Mouse (Mus musculus) hindbrain, embryonic 15.5 days (tissue): ENCODE measurements at regions not wholly inside any gene's neighbourhood (a gene's known extent, or its start where the extent isn't known, plus 50 kb on each side); places are given as distances from the start of the nearest gene placed in this dataset.

ENCODE experiments used
- ATAC-seq: fragments of 200-750 bp; cut with Nextera tagmentation; 2 replicates; pipeline ENCODE4 v1.8.0; 2017; ENCODE audit warnings: low read depth, moderate number of reproducible peaks, moderate TSS enrichment; ENCODE audit not compliant: low FRiP score
- H3K27ac ChIP-seq: fragments of 300-500 bp; sonication (generic); replicated peaks from 2 replicates; pipeline ENCODE4 v1.5.1; 2015; ENCODE audit warnings: mild to moderate bottlenecking, inconsistent platforms
- H3K27me3 ChIP-seq: fragments of 300-500 bp; sonication (generic); 2 replicates; pipeline ENCODE4 v1.6.1; 2015; ENCODE audit warnings: control low read depth, inconsistent platforms
- H3K36me3 ChIP-seq: fragments of 300-500 bp; sonication (generic); 2 replicates; pipeline ENCODE4 v1.6.1; 2015; ENCODE audit warnings: control low read depth, inconsistent platforms
- H3K4me1 ChIP-seq: fragments of 300-500 bp; sonication (generic); replicated peaks from 2 replicates; pipeline ENCODE4 v1.6.1; 2015; ENCODE audit warnings: control low read depth, inconsistent platforms
- H3K4me2 ChIP-seq: fragments of 300-500 bp; sonication (generic); 2 replicates; pipeline ENCODE4 v1.6.1; 2015; ENCODE audit warnings: moderate library complexity, mild to moderate bottlenecking, inconsistent platforms
- H3K4me3 ChIP-seq: fragments of 300-500 bp; sonication (generic); 2 replicates; pipeline ENCODE4 v1.5.1; 2015; ENCODE audit warnings: mild to moderate bottlenecking, inconsistent platforms
- H3K9ac ChIP-seq: fragments of 300-500 bp; sonication (generic); 2 replicates; pipeline ENCODE4 v1.6.1; 2015; ENCODE audit warnings: inconsistent platforms
- H3K9me3 ChIP-seq: fragments of 300-500 bp; sonication (generic); 2 replicates; pipeline ENCODE4 v1.6.1; 2016; ENCODE audit warnings: control low read depth, inconsistent platforms
- WGBS: fragments of 180-500 bp; shearing (Covaris S2); methylation state at CpG from one replicate; pipeline ENCODE4 v1.1.7; 2015; 5-methylcytosine and 5-hydroxymethylcytosine counted together

GRCm38 (mm10) chr4:31560305-31560704, 403.6 kb upstream of the Map3k7 start:
- ATAC-seq: no peak

GRCm38 (mm10) chr4:31561183-31561582, 402.7 kb upstream of the Map3k7 start:
- H3K9ac ChIP-seq: no peak overlapping the region
- H3K27ac ChIP-seq: no peak overlapping the region
- WGBS: 96% methylated on average over 10 of the region's 10 CpGs
- no peaks in the 10 kb centered on the region for H3K4me1 ChIP-seq
- no peak overlapping the region for H3K4me2 ChIP-seq
- no peaks in the 10 kb centered on the region for H3K9me3 ChIP-seq
- H3K27me3 ChIP-seq: peaks cover 2% of the 10 kb centered on the region; the same call in 1 of the 2 replicates
- no peak for ATAC-seq
- no peaks in the 10 kb centered on the region for H3K36me3 ChIP-seq
- no peak overlapping the region for H3K4me3 ChIP-seq

More at GRCm38 (mm10) chr4:31560305-31560704, 403.6 kb upstream of the Map3k7 start:
- H3K4me2 ChIP-seq: no peak overlapping the region
- peaks cover 2% of the 10 kb centered on the region; the same call in 1 of the 2 replicates for H3K27me3 ChIP-seq
- no peaks in the 10 kb centered on the region for H3K36me3 ChIP-seq
- H3K4me3 ChIP-seq: no peak overlapping the region
- no peak overlapping the region for H3K27ac ChIP-seq
- H3K4me1 ChIP-seq: no peaks in the 10 kb centered on the region
- H3K9ac ChIP-seq: no peak overlapping the region
- WGBS: 68% methylated on average over 4 of the region's 4 CpGs
- no peaks in the 10 kb centered on the region for H3K9me3 ChIP-seq

- Histone ChIP-seq H3K4me3 (no peak overlapping the region), H3K4me2 (no peak overlapping the region), H3K9me3 (no peaks in the 10 kb centered on the region), H3K9ac (no peak overlapping the region), H3K36me3 (no peaks in the 10 kb centered on the region), H3K27me3 (peaks cover 2% of the 10 kb centered on the region; the same call in 1 of the 2 replicates), H3K27ac (no peak overlapping the region), H3K4me1 (no peaks in the 10 kb centered on the region)
- 16% methylated on average over 3 of the region's 3 CpGs for WGBS
- ATAC-seq: no peak
Measured at GRCm38 (mm10) chr4:31561823-31562222, 402.1 kb upstream of the Map3k7 start.

GRCm38 (mm10) chr4:31566158-31566557, 397.7 kb upstream of the Map3k7 start:
- no peak overlapping the region for H3K9ac ChIP-seq
- H3K4me3 ChIP-seq: no peak overlapping the region
- no peak for ATAC-seq
- no peaks in the 10 kb centered on the region for H3K36me3 ChIP-seq
- peaks cover 2% of the 10 kb centered on the region; the same call in 1 of the 2 replicates for H3K27me3 ChIP-seq
- 39% methylated on average over 5 of the region's 5 CpGs for WGBS
- H3K4me2 ChIP-seq: no peak overlapping the region
- no peak overlapping the region for H3K27ac ChIP-seq
- H3K9me3 ChIP-seq: no peaks in the 10 kb centered on the region
- H3K4me1 ChIP-seq: no peaks in the 10 kb centered on the region

DNA sequence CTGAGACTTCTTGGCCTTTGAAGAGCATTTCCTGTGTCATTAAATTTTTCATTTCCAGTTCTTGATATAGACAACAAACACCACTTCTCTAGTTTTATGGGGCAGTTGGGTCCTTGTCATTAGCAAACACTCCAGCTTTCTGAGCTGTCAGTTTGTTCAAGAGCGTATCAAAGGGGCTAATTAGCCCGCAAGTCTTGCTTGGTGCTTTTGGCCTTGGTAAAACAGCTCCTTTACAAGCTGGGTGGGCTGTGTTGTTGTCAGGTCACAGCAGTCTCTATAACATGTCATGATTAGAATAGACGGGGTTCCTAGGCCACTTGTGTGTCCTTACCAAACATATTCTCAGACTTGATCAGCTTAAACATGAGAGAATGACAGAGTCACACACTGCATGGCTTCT, 397.1 kb upstream of the Map3k7 start:
- no peaks in the 10 kb centered on the region for H3K4me1 ChIP-seq
- no peak overlapping the region for H3K4me2 ChIP-seq
- no peak for ATAC-seq
- no peak overlapping the region for H3K9ac ChIP-seq
- no peaks in the 10 kb centered on the region for H3K9me3 ChIP-seq
- peaks cover 2% of the 10 kb centered on the region; the same call in 1 of the 2 replicates for H3K27me3 ChIP-seq
- no peak overlapping the region for H3K27ac ChIP-seq
- H3K4me3 ChIP-seq: no peak overlapping the region
- no peaks in the 10 kb centered on the region for H3K36me3 ChIP-seq
- WGBS: 47% methylated on average over 3 of the region's 3 CpGs

DNA sequence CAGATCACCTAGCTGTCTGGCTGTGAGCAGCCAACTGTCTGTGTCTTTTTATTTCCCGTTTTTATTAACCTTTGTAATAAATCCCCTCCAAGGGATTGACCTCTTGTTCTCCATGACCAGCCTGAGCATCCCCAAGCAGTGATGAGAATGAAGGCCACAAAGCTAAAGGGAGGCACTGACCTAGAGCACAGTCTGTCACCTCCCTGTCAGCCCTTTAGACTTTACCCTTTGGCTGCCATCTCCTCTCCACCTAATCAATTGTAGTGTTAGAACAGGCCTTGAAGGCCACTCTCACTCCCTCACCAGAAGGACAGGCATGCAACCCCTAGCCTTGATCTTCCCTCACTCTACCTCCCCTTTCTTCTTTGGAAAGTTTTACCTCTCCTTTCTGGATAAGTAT, 394.2 kb upstream of the Map3k7 start:
- Histone ChIP-seq H3K4me2 (no peak overlapping the region), H3K9me3 (no peaks in the 10 kb centered on the region), H3K9ac (no peak overlapping the region), H3K36me3 (no peaks in the 10 kb centered on the region), H3K27me3 (no peaks in the 10 kb centered on the region), H3K4me1 (no peaks in the 10 kb centered on the region), H3K27ac (no peak overlapping the region), H3K4me3 (no peak overlapping the region)
- ATAC-seq: no peak
- 67% methylated on average over 1 of the region's 1 CpGs for WGBS

DNA sequence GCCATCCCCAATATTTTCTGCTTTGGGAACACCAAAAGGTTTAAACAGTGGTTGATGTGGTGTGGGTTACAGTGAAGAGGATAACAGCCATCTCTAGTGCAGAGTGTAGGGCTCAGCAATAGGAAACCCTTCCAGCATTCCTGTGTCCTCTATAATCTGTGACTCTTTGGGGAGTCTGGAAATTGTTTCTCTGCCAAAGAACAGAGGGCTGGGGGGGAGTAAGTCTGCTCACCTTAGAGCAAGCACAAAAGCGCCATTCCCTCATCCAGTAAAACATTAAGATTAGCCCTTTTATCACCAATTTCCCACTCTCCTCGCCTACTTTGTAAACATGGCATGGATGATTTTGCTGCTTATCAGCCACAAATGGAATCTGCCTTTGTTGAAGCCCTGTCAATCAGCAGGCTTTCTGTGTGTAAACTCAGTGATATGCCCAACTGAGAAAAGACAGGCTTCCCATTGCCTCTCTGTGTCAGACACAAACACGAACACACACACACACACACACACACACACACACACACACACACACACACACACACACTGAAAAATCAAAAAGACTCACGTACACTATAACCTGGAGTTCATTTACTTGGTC, 386.8 kb upstream of the Map3k7 start:
- ATAC-seq: no peak
- Histone ChIP-seq H3K4me2 (no peak overlapping the region), H3K4me3 (no peak overlapping the region), H3K9ac (no peak overlapping the region), H3K27me3 (no peaks in the 10 kb centered on the region), H3K9me3 (no peaks in the 10 kb centered on the region), H3K27ac (no peak overlapping the region), H3K4me1 (no peaks in the 10 kb centered on the region), H3K36me3 (no peaks in the 10 kb centered on the region)
- 54% methylated on average over 4 of the region's 4 CpGs for WGBS

DNA sequence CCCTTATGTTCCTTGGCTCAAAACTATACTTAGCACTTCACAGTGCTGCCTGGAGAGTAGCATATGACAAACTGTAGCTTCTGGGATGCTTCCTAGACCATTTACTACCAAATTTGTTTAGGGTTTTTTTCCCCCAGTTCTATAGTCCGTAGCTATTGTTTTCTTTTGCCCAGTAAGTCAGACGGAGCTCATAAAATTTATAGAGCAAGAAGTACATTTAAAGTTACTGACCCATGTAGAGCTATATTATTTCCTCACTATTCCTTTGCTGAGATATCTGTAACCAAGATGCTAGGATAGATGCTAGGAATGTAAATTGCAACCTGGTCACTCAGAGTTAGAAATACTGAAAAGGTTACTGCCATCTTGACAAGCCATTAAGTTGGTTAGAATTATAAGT, 380.4 kb upstream of the Map3k7 start:
- no peaks in the 10 kb centered on the region for H3K9me3 ChIP-seq
- no peaks in the 10 kb centered on the region for H3K4me1 ChIP-seq
- no peak overlapping the region for H3K9ac ChIP-seq
- 65% methylated on average over 2 of the region's 2 CpGs for WGBS
- H3K27ac ChIP-seq: no peak overlapping the region
- no peak overlapping the region for H3K4me2 ChIP-seq
- no peak overlapping the region for H3K4me3 ChIP-seq
- no peaks in the 10 kb centered on the region for H3K36me3 ChIP-seq
- H3K27me3 ChIP-seq: no peaks in the 10 kb centered on the region
- ATAC-seq: no peak

DNA sequence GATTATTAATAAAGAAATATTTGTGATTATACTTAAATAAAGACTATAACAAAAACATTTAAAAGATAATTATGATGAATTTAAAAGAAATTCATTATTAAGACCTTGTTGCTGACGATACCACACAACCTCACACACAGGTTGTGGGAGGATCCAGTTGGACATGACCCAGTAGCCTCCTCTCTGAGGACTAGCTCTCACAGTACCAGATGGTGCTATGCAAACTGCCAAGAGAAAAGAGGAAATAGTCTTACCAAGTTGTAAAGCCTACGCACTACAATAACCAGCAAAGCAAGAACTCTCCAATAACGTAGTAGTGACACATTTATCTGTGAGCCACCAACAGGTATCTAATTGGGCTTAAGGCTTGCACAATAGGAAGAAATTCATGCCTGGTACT, 379.7 kb upstream of the Map3k7 start:
- H3K4me3 ChIP-seq: no peak overlapping the region
- H3K4me2 ChIP-seq: no peak overlapping the region
- no peak for ATAC-seq
- no peaks in the 10 kb centered on the region for H3K36me3 ChIP-seq
- H3K9me3 ChIP-seq: no peaks in the 10 kb centered on the region
- no peaks in the 10 kb centered on the region for H3K27me3 ChIP-seq
- WGBS: 87% methylated on average over 3 of the region's 3 CpGs
- H3K27ac ChIP-seq: no peak overlapping the region
- no peak overlapping the region for H3K9ac ChIP-seq
- H3K4me1 ChIP-seq: no peaks in the 10 kb centered on the region

DNA sequence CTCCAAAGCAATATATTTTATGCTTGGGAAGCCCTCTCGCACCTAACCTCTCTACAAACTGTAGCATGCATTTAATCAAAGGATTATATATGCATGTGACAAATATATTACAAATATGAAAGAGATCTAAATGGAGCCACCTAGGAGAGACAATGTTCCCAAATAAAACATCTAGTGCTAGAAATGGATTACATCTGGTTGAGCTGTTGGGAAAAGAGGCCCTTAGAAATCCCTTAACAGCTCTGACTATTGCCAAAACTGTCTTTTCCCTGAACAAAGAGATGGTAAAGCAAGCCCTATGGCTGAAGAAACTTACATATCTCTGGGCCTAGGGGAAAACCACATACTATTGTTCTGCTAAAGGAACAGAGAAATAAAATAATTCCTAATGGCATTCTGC, 369.8 kb upstream of the Map3k7 start:
- Histone ChIP-seq H3K27ac (no peak overlapping the region), H3K4me1 (no peaks in the 10 kb centered on the region), H3K36me3 (no peaks in the 10 kb centered on the region), H3K4me2 (no peak overlapping the region), H3K9ac (no peak overlapping the region), H3K4me3 (no peak overlapping the region), H3K27me3 (no peaks in the 10 kb centered on the region), H3K9me3 (no peaks in the 10 kb centered on the region)
- 90% methylated on average over 1 of the region's 1 CpGs for WGBS
- ATAC-seq: no peak

DNA sequence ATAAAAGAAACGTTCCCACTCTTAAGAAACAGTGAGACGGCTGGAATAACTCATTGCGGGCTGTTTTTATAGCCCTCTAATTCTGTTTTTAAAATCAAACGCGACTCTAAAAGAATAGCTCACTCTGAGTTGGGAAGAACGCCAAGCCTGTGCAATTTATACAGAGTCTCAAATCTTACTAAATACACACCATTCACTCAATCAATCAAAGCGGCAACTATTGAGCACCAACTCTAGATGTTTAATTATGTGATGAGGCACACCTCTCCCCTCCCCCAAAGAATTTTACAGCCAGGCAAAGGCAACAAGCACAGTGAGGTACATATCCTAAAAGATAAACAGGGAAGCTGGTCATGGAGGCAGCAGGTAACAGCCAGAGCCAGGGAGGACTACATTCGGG, 362.4 kb upstream of the Map3k7 start:
- no peaks in the 10 kb centered on the region for H3K4me1 ChIP-seq
- H3K27ac ChIP-seq: no peak overlapping the region
- WGBS: 67% methylated on average over 8 of the region's 8 CpGs
- no peak for ATAC-seq
- H3K9ac ChIP-seq: no peak overlapping the region
- no peaks in the 10 kb centered on the region for H3K36me3 ChIP-seq
- H3K4me2 ChIP-seq: no peak overlapping the region
- H3K9me3 ChIP-seq: no peaks in the 10 kb centered on the region
- no peak overlapping the region for H3K4me3 ChIP-seq
- H3K27me3 ChIP-seq: no peaks in the 10 kb centered on the region

DNA sequence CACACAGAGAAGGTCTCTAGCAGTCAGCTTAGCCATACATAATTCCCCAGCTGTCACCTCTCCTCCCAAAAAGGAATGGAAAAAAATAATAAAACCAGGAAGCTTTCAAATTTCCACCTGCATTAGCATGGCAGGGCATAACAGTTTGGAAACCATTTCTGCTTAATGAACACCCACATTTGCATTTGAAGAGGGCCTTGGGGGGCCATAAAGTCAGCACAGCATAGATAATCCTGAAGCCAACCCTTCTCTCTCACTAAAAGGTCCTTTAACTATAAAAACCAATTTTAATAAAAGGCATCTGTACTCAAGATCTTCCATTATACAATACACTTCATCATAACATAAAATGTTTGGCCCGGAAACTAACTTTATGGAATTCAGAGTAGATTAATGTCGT, 360.1 kb upstream of the Map3k7 start:
- no peaks in the 10 kb centered on the region for H3K4me1 ChIP-seq
- no peaks in the 10 kb centered on the region for H3K27me3 ChIP-seq
- 77% methylated on average over 2 of the region's 2 CpGs for WGBS
- ATAC-seq: no peak
- no peak overlapping the region for H3K4me3 ChIP-seq
- H3K9ac ChIP-seq: no peak overlapping the region
- H3K36me3 ChIP-seq: no peaks in the 10 kb centered on the region
- no peak overlapping the region for H3K27ac ChIP-seq
- H3K4me2 ChIP-seq: no peak overlapping the region
- no peaks in the 10 kb centered on the region for H3K9me3 ChIP-seq

DNA sequence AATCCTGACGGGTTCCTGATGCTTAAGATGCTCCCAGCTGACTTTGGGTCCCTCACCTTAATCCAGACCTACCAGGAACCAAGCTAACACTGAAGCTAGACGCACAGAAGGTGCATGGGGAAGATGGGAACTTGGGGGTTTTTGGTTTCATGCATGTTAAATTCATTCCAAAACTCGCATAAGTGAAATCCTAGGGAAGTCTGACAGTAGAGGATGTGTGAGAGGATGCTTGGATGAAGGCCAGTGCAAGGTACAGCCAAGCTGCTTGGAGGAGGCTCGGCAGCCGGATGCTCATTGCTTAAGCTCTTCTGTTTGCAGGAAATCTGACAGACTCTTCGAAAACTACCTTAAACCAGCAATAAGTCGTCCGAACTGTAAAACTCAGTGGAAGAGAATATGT, 355.1 kb upstream of the Map3k7 start:
- Histone ChIP-seq H3K4me1 (peaks cover 20% of the 10 kb centered on the region; the same call in 1 of the 2 replicates), H3K4me3 (no peak overlapping the region), H3K27me3 (no peaks in the 10 kb centered on the region), H3K9me3 (no peaks in the 10 kb centered on the region), H3K36me3 (no peaks in the 10 kb centered on the region), H3K27ac (no peak overlapping the region), H3K9ac (no peak overlapping the region), H3K4me2 (no peak overlapping the region)
- WGBS: 89% methylated on average over 8 of the region's 8 CpGs
- ATAC-seq: no peak
